Mouse (Mus musculus) testis, adult 2 months (tissue): ENCODE measurements around the gene Tmem214.

Experiments used
- CTCF ChIP-seq: fragments of 200-500 bp; IDR thresholded peaks from 2 replicates; pipeline ENCODE4 v1.5.1; 2012; ENCODE audit warnings: low read depth, mild to moderate bottlenecking, inconsistent platforms, low read length, moderate library complexity; ENCODE audit not compliant: control insufficient read depth, insufficient read depth, insufficient replicate concordance
- POLR2A ChIP-seq: fragments of 200-500 bp; IDR thresholded peaks from 2 replicates; pipeline ENCODE4 v1.6.1; 2012; ENCODE audit warnings: low read depth, mild to moderate bottlenecking, inconsistent platforms, low read length, moderate library complexity; ENCODE audit not compliant: control insufficient read depth

DNA sequence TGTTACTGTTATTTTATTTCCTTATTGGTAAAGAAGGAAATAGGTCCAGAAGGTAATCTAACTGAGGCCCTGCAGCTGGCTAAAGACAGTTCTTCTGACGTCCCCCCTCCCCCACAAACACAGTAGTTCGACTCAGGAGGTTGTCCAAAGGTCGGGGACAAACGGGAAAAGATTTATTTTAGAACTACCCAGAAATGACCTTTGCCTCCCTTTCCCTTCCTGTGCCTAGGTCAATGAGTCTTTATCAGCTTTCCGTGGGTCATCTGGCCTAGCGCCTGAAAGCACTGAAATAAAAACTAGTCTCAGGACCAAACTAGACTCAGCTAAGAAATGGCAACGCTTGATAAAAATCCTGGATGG lies 41.5 kb downstream of the Tmem214 start:
- TF ChIP-seq CTCF (no peak), POLR2A (no peak)
